Mouse (Mus musculus) right cerebral cortex, adult 18-20 months (tissue): ENCODE data around the gene Kat6b.
"Not testable (repeated sequence)": the region's sequence is repeated elsewhere in the genome, so short reads cannot be mapped to it uniquely, and the experiment has no call there.

Experiments
- DNase-seq: peaks from one replicate; pipeline ENCODE4 v3.0.0; 2022; ENCODE audit warnings: mixed read lengths

The Kat6b gene

DNA sequence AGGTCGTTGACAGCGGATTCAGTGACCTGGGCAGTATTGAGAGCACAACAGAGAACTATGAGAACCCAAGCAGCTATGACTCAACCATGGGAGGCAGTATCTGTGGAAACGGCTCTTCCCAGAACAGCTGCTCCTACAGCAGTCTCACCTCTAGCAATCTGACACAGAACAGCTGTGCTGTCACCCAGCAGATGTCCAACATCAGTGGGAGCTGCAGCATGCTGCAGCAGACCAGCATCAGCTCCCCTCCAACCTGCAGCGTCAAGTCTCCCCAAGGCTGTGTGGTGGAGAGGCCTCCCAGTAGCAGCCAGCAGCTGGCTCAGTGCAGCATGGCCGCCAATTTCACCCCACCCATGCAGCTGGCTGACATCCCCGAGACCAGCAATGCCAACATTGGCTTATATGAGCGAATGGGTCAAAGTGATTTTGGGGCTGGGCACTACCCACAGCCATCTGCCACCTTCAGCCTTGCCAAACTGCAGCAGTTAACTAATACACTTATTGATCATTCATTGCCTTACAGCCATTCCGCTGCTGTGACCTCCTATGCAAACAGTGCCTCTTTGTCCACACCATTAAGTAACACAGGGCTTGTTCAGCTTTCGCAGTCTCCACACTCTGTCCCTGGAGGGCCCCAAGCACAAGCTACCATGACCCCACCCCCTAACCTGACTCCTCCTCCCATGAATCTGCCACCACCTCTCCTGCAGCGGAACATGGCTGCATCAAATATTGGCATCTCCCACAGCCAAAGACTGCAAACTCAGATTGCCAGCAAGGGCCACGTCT is 188.6 kb downstream of the Kat6b start:
- no peak for DNase-seq

- not testable (repeated sequence) for DNase-seq
These were observed 189.3 kb downstream of the Kat6b start for GRCm38 (mm10) chr14:21670422-21671006.

GRCm38 (mm10) chr14:21673100-21673499 is 191.9 kb downstream of the Kat6b start:
- no peak for DNase-seq

- DNase-seq: no peak
These were observed 193.2 kb downstream of the Kat6b start for GRCm38 (mm10) chr14:21674471-21674870.

GRCm38 (mm10) chr14:21676223-21676622 is 195.0 kb downstream of the Kat6b start:
- DNase-seq: no peak

GRCm38 (mm10) chr14:21678509-21679285 is 197.5 kb downstream of the Kat6b start:
- no peak for DNase-seq

DNA sequence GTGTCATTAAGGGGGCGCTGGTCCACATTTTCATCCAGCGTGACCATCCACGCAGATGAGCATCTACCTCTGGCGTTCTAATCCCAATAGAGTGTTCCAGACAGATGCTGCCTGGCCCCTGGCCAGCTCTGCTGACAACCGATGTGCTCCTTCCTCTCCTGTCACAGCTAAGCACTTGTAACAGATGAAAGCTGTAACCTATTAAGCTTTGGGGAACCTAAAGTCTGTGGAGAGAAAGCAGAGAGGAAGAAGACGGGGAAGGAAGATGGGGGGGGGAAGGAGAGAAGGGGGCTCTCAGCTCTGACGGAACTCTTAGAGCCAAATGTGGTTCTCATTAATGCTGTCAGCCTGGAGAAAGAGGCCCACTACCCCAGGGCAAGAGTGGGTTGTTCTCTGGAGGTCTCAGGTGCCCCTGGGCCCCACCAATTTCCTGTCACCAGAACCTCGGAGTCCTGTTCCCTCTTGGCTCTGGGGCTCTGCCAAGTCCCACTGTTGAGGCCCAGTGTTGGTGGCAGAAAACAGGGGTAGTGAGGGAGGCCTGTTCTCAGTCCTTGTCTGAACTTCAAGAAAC is 198.5 kb downstream of the Kat6b start:
- DNase-seq: no peak

DNA sequence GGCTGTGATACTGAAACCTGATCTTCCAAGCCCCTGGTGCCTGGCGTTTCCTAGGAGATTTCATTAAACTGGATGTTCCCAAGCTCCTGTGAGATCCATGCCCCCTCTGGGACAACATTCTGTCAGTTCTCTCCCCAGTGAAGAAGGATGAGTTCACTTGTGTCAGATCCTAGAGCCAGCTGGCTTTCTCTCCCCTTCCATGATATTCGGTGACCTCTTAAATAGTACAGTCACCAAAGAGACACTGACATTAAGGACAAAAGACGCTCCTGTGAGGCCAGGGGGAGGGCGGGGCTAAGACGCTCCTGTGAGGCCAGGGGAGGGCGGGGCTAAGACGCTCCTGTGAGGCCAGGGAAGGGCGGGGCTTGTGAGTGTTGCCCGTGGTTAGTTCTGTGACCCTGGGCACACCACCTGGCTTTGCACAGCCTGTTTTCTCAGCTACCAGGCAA is 201.5 kb downstream of the Kat6b start:
- no peak for DNase-seq

- no peak for DNase-seq
These were observed 202.6 kb downstream of the Kat6b start for GRCm38 (mm10) chr14:21683834-21684233.

DNA sequence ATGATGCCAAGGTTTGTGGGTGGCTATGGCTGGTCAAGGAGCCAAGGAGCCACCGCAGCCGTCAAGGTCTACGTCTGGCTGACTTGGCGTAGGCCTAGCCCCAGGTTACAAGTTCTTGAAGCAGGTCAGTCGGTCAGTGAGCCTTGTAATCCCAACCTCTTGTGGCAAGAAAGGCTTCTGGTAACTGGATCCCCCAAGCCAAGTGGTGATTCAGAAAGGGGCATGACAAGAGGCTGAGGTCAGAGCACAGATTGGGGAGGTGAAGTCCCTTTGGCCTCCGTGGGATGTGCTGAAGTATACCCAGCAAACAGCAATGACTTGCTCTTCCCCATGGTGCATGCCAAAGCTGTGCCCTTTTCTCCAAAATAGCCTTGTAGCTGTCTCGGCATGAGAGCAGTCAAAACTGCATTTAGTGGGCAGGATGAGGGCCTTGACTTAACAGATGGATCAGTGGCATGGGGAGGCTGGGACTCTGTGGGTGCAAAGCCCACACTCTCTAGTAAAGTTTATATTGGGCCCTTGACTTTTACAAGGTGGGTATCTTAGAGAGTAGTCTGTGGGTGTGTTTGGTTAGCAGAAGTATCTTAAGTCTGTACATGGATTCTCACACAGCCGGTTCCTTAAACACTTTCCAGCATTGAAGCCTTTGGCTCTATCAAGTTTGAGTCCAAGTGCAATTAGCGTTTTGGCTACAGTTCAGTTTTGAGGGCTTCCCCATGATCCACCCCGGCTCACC is 204.3 kb downstream of the Kat6b start:
- DNase-seq: no peak

DNA sequence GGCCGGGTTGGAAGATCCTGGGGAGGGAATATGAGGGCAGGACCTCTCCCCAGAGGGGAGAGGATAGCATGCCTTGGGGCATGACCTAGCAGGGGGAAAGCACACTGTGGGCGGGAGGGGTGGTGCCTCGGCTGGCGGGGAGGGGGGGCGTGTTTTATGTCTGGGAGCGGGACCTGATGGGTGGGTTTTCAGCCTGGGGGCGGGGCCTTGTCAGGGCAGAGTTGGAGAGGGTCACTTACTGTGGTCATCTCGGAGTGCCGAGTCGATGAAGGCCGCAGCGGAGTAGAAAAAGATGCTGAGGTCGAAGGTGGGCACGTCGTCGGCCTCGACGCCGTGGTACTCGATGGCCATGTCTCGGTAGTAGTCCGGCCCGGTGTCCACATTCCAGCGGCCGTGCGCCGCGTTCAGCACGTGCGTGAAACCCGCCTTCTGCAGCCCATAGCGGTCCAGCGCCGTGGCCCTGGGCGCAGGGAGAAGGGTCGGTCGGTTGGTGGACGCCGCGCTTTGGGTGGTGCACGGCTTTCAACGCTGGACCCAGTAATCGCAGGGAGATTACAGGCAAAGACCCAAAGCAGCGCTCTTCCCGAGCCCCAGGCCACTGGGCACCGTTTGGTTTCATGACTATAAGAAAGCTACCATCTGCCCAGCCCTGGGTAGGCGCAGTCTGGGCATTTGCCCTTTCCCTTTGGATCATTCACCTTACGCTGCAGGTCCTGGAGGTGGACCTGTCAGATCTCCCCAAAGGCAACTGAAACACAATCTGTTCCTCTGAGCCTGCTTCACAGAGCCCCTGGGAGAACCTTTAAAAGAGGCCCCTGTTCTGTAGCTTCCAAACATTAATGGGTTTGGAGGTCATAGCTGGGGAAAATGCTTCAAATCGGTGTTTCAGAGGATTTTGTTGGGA is 205.4 kb downstream of the Kat6b start:
- DNase-seq: no peak

DNA sequence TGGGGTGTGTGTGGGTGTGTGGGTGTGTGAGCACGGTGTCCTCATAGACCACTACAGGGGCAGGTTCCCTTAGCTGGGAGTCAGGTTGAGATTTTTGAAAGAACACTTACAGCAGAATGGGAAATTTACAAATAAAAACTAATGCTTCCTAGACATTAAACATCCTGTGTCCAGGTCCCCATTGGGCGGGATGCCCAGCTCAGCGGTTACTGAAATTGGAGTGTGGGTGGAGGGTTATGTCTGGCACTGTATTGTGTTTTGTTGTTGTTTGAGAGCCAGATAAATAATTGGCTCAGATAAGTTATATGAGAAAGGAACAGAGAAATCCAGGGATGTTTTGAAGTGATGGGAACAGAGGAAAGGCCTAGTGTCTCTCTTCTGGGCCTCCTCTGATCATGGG is 209.8 kb downstream of the Kat6b start:
- no peak for DNase-seq

- no peak for DNase-seq
These were observed 213.8 kb downstream of the Kat6b start for GRCm38 (mm10) chr14:21695020-21695419.

- DNase-seq: no peak
These were observed 215.1 kb downstream of the Kat6b start for GRCm38 (mm10) chr14:21696186-21696830.

DNA sequence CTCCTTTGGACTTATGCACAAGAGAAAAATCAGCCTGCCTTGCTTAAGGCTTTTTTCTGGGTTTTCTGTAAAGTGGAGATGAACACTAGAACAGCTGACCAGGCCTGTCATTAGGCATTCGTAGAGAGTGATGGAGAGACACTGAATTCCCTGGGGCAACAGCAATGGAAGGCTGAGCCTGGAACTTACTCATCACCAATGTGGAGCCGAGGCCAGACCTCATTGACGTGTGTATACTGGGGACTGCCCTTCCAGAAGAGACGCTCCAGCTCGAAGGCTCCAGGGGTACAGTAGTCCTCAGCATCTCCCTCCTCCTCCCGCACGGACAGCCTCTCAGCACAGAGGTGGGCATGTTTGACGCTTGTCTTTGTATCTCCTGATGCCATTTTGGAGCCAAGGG is 221.5 kb downstream of the Kat6b start:
- no peak for DNase-seq

GRCm38 (mm10) chr14:21703255-21703654 is 222.0 kb downstream of the Kat6b start:
- no peak for DNase-seq

DNA sequence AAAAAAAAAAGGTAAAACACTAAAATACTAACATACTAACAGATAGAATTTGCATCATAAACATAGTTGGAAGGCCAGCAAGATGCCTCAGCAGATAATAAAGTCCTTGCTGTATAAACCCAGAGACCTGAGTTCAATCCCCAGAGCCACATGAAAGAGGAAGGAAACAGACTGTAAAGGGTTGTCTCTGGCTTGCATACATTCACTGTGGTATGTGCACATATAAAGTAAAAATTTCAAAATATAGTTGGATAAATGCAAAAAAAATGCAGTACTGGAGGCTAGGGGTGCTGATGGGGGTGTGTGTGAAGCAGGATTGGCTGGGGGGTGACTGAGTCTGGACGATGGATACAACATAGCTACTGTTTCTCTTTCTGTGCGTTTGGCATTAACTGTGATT is 224.2 kb downstream of the Kat6b start:
- no peak for DNase-seq

GRCm38 (mm10) chr14:21706759-21707571 is 225.7 kb downstream of the Kat6b start:
- DNase-seq: peak; percentile 47

- DNase-seq: no peak
These were observed 228.3 kb downstream of the Kat6b start for GRCm38 (mm10) chr14:21709545-21709944.

DNA sequence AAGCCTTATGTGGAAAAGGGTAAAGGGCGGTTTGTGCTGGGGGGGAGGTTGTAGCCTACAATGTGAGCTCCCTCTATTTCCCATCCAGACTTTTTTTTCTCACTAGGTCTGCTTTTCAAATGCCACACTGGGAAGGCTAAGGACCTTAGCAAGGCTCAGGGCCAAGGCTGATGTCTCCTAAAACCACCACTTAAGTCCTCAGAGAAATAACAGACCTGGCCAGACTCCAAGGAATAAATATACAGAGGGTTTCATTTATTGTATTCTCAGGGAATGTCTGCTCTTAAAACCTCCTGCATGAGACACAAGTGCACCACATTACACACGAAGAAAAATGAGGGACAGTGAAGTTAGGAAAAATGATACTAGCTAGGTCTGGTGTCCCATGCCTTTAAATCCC is 230.0 kb downstream of the Kat6b start:
- no peak for DNase-seq
